ENCODE assay signal across 20 mouse cellular contexts in the genomic region with DNA sequence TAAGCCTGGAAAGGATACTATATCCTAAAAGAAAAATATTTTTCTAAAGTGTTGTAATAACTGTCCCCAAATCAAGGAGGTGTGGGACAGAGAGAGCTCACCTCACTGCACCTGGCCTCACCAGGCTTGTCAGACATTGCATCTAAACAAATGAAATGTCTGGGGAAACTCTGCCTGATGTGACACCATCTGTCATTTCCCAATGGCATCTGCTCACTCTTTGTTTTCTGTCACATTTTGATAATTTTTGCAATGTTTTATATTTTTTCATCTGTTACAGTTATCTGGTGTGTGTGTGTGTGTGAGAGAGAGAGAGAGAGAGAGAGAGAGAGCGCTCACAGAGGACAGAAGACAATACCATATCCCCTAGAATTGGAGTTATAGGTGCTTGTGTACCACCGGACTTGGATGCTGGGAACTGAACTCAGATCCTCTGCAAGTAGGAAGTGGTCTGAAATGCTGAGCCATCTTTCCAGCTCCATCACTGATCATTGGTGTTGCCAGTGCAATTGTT.
DNase-seq lines count a peak whose midpoint lies in the region; ATAC-seq lines count a peak whose summit lies in the region.
"Had no signal": no experiment of that assay in that cellular context is flagged by ENCODE, and none has a peak within 500 bp of the region (broad histone marks: within the 10 kb centered on the region; RNA-seq: fewer than 3 reads in every experiment).

No protein-coding gene starts in this region.

- H3K36me3 ChIP-seq in forebrain, embryonic 13.5 days (ENCODE audit: poor library complexity, severe bottlenecking) = no peaks in the 10 kb centered on the region
- no peaks in the 10 kb centered on the region for H3K36me3 ChIP-seq in forebrain, embryonic 12.5 days (replicated peaks)
- no peaks in the 10 kb centered on the region for H3K36me3 ChIP-seq in heart, embryonic 10.5 days
- H3K36me3 ChIP-seq: embryonic facial prominence, embryonic 10.5 days; G1E; heart, embryonic 13.5 days; hindbrain, embryonic 15.5 days had no signal

- H3K9me3 ChIP-seq in forebrain, embryonic 13.5 days (replicated peaks) = no peaks in the 10 kb centered on the region
- no peaks in the 10 kb centered on the region for H3K9me3 ChIP-seq in forebrain, embryonic 12.5 days
- H3K9me3 ChIP-seq in heart, embryonic 10.5 days = no peaks in the 10 kb centered on the region
- H3K9me3 ChIP-seq: embryonic facial prominence, embryonic 10.5 days; heart, embryonic 13.5 days; hindbrain, embryonic 15.5 days had no signal

- no peak overlapping the region for H3K9ac ChIP-seq in forebrain, embryonic 13.5 days
- no peak overlapping the region for H3K9ac ChIP-seq in forebrain, embryonic 12.5 days
- H3K9ac ChIP-seq: heart, embryonic 13.5 days; hindbrain, embryonic 15.5 days had no signal

- no peak overlapping the region for H3K4me2 ChIP-seq in forebrain, embryonic 13.5 days
- H3K4me2 ChIP-seq in forebrain, embryonic 12.5 days = no peak overlapping the region
- H3K4me2 ChIP-seq: heart, embryonic 13.5 days; hindbrain, embryonic 15.5 days had no signal

- DNase-seq in brain, adult 2 months (ENCODE audit: low read depth, low spot score) = peak; percentile 25
- peak; percentile 12 to 75 for DNase-seq in layer of hippocampus, adult 18-20 months (ENCODE audit: low spot score in 2 of 2)
- DNase-seq in layer of hippocampus, adult 9-11 months = peak; percentile 14
- DNase-seq in ovary, postnatal 14 days (ENCODE audit: low spot score) = no peak
- no peak for DNase-seq in heart, embryonic 10.5 days (ENCODE audit: low spot score)
- DNase-seq: adrenal gland, adult 8-10 months; adrenal gland, postnatal 36 days; B cell, adult 2 months; cerebellum, adult 11-12 months; cerebellum, adult 9-11 months; gastrocnemius, adult 2 months; gastrocnemius, postnatal 25 days; heart, postnatal 36 days had no signal

- no peak overlapping the region for H3K27ac ChIP-seq in forebrain, embryonic 13.5 days
- H3K27ac ChIP-seq in forebrain, embryonic 12.5 days = no peak overlapping the region
- no peak overlapping the region for H3K27ac ChIP-seq in heart, embryonic 10.5 days
- H3K27ac ChIP-seq: embryonic facial prominence, embryonic 10.5 days; gastrocnemius, adult 2 months; heart, embryonic 13.5 days; hindbrain, embryonic 15.5 days had no signal

- no peaks in the 10 kb centered on the region for H3K4me1 ChIP-seq in forebrain, embryonic 13.5 days
- H3K4me1 ChIP-seq in forebrain, embryonic 12.5 days = no peaks in the 10 kb centered on the region
- H3K4me1 ChIP-seq in heart, embryonic 10.5 days = peaks cover 6% of the 10 kb centered on the region; the same call in 1 of the 2 replicates
- H3K4me1 ChIP-seq: embryonic facial prominence, embryonic 10.5 days; hindbrain, embryonic 15.5 days had no signal

- ATAC-seq in forebrain, embryonic 13.5 days = peak; percentile 48; the same call in 1 of the 2 replicates
- ATAC-seq in forebrain, embryonic 12.5 days (ENCODE audit: low FRiP score) = no peak
- ATAC-seq: CD4-positive, CD25-positive, alpha-beta regulatory T cell, adult 4 months had no signal

- H3K4me3 ChIP-seq in forebrain, embryonic 13.5 days = no peak overlapping the region
- no peak overlapping the region for H3K4me3 ChIP-seq in forebrain, embryonic 12.5 days (replicated peaks)
- H3K4me3 ChIP-seq in heart, embryonic 10.5 days = no peak overlapping the region
- H3K4me3 ChIP-seq: embryonic facial prominence, embryonic 10.5 days; gastrocnemius, adult 2 months; heart, embryonic 13.5 days; hindbrain, embryonic 15.5 days had no signal

- no peaks in the 10 kb centered on the region for H3K27me3 ChIP-seq in forebrain, embryonic 13.5 days
- H3K27me3 ChIP-seq in forebrain, embryonic 12.5 days = no peaks in the 10 kb centered on the region
- no peaks in the 10 kb centered on the region for H3K27me3 ChIP-seq in heart, embryonic 10.5 days (ENCODE audit: insufficient read depth, poor library complexity, severe bottlenecking)
- H3K27me3 ChIP-seq: heart, embryonic 13.5 days; hindbrain, embryonic 15.5 days had no signal

- 93% methylated on average over 2 of the region's 2 CpGs for WGBS in forebrain, embryonic 13.5 days
- WGBS in forebrain, embryonic 12.5 days = 92% methylated on average over 2 of the region's 2 CpGs
- WGBS in heart, embryonic 10.5 days = 80% methylated on average over 2 of the region's 2 CpGs

Comparison
In these comparisons a context has a peak if more than half of its experiments do, and no peak if none do; other contexts are left out.
1. DNase-seq: peak in brain, adult 2 months (single experiment), layer of hippocampus, adult 18-20 months (2 of 2) and layer of hippocampus, adult 9-11 months (single experiment); none in ovary, postnatal 14 days (single experiment) and heart, embryonic 10.5 days (single experiment).